Mouse (Mus musculus) kidney, adult 8-10 months (tissue): ENCODE results near the gene Tango2.

Experiments
- DNase-seq, 2 experiments: peaks; one replicate each; pipeline ENCODE4 v3.0.0; 2022

Gene Tango2

DNA sequence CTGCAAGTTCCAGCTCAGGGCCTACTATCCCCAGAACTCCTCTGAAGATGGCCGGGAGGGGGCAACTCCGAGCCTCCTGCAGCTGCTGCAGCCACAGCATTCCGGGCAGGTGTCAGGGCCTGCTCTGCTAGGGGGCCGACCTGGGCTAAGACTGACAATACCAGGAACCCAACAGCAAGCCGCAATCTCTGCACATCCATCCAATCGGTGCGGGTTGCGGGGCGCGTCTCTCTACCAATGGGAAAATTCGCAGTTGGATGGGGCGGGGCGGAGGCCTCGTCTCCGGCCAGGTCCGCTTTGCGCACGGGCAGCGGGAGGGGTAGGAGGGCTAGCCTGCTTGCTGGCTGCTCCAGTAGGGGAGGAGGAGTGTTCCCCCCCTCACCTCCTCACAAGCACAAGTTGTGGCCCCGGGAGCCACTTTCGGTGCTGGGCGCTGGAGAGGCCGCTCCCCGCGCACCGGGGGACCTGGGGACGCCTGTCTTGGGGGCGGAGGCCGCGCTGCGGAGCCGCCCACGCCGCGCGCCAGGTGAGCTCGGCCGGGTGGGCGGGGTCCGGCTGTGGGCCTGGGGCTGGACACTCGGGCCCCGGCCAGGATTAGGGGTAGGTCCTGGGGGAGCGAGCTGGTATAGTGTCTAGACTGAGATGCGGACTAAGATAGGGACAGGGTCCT is at the start of gene Tango2, which contains the start of gene Arvcf:
TSS of gene Tango2 (minus strand) at position 173 of the 670 bp plus-strand sequence.
TSS of gene Arvcf (plus strand) at position 252 of the 670 bp plus-strand sequence.
- DNase-seq: peak; percentile 96

DNA sequence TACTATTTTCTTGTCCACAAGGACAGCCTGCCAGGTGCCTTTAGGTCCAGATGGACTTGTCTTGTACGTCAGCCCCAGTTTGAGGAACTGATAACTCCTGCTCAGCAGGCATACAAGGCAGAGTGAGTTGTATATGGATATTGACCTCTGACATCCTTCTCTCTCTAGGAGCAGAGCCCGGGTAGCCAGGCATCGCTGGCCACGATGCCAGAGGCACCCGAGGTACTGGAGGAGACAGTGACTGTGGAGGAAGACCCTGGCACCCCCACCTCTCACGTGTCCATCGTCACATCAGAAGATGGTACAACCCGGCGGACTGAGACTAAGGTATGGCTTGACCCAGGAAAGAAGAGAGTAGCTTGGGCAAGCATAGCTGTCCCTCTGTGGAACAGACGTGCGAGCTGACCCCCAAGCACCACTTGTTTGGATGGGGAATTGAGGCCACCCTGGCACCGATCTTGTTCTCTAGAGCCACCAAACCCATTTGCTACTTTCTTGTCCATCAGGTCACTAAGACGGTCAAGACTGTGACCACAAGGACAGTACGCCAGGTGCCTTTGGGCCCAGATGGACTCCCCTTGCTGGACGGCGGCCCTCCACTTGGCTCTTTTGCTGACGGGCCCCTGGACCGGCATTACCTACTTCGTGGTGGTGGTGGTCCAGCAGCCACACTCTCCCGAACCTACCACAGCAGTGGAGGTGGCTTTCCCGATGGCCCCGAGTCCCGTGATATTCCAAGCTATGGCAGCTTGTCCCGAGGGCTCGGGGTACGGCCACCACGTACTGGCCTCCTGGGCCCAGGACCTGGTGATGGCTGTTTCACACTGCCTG is 49.1 kb upstream of the Tango2 start:
- DNase-seq: no peak

DNA sequence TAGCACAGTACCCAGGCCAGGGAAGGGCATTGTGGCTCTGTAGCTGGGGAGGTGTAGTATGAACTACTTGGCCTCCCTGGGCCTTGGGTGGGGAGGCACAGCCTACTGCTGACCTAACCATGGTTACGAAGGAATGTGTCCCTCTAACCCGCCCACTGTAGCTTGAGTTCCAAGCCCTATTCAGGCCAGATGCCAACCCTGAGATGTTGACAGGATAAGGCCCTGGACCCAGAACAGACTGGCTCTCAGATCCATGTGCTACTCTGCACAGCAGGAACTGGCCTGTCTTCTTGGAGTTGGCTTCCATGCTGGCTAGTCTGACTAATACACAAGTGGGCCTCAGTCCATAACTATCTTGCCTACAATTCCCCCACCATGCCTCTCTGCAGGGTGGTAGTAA is 48.3 kb upstream of the Tango2 start:
- DNase-seq: peak; percentile 71 to 85

DNA sequence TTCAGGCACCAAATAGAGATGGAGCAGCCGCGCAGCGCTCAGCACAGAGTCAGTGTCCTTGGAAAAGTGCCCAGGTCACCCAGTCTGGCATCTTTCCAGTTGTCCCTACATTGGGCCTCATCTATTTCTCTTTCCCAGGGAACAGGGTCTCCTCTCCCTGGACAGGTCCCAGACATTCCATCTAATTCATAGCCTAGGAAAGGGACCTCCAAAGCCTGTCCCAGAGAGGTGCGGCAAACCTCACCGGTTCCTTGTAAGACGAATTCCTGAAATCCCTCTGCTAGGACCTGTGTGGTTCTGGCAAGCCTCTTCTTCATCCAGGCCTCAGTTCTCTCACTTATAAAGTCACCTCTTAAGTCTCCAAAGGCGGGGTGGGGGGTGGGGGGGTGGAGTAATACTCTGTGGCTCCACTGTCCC is 47.7 kb upstream of the Tango2 start:
- peak in 1 of 2 experiments; percentile 49 for DNase-seq

DNA sequence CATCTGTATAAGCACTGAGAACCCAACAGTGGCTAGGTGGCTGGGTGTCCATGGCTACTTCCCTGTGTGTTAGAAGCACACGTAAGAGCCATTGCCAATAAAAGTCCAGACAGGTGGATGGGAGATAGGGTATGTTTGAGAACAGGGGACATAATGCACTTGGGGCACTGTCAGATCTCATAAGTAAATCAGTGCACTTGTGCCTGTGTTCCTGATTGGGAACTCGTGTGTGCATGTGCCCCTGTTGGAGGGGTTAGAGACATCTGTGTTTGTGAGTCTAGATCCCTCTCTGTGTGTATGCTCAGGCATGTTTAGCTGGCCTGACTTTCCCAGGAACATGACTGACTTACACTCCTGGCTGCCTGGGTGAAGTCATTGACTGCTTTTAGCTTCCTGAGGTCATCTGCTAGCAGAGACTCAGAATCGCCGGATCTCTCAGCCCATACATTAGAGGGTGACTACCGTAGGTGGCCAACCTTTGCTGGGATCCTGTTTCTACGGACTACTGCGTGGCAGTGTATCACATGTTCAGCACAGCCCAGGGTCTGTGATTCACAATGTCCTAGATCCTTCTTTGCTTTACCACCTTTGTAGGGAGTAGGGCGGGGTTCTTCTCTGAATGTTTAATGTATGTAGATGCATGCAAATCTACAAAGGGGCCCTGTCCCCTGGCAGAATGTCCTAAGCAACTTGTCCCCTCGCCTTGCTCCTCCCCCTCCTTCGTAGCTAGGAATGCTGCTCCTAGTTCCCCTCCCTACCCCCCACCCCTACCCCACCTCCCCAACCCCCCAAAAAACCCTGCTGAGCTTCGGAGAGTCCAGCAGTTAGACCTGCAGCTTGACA is 47.1 kb upstream of the Tango2 start:
- DNase-seq: no peak

DNA sequence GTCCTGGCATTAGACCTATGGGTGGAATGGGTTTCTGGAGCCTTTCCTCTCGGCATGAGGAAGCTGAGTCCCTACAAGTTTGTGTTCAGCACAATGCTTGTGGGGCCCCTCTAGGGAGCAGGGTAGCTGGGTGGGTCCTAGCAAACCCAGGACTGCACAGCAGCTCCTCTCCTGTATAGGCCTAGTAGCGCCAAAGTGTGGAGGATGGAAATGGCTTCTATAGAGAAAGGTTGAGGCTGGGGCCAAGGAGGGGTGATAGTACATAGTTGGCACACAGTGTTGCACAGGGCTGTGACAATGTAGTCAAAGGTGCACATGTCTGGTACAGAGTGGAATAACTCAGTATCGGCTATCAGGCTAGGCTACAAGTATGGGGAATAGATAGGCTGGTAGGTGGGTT is 46.2 kb upstream of the Tango2 start:
- no peak for DNase-seq

DNA sequence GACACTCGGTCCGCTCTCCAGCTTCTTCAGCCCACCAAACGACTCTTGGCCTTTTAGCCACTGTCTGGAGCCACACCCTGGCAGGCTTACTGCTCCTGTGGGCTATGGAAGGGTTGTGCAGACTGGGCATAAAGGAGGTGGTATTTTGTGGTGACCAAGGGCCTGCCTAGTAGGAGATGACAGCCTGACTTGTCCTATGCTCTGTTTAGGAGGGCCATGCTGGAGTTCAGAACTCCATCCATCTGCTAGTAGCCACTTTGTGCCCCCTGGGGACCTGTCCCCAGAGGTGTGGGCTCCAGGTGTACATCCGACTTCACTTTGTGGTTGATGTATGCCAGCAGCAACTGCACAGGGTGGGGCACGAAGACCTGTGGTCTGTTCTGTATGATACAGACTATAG is 45.7 kb upstream of the Tango2 start:
- no peak for DNase-seq

DNA sequence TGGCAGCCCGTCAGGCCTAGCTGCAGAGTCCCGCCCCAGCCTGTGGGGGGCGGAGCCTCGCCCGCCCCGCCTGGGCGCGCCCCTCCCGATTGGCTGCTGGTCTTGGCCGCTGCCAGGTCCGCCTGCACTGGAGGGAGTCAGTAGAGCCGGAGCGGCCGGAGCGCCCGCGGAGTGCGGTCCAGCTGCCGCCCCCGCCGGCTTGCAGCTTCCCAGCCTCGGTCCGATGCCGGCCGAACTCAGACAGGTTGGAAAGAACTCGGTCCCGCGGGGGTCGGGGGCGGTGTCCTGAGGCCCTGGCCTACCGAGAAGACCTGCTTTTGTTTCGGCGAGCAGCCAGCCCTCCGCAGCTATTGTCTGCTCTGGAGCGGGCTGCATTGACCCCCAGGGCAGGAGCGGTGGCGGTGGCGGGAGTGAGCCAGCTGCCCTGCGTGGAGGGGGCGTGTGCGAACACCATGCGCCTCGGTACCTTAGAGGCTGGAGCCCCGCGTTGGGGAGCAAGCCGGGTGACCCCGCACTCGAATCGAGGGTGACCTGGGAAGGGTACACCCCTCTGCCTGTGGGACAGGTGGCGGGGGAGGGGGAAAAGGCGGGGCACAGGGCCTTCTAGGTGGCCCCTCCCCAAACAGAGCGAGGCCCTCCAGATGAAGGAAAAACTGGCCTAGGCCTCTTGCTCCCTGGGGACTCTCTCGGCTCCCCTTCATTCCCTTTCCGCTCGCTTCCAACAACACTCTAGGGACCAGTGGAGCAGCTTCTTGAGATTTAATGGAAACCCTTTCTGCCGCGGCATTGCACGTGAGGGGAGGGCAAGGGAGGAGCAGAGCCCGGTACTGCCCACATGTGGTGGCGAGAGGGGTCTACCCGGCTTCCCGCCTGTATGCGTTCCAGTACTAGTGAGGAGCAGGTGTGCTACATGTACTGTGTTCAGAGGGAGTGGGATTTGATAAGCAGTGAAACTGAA is 44.8 kb upstream of the Tango2 start:
- peak; percentile 92 to 93 for DNase-seq

DNA sequence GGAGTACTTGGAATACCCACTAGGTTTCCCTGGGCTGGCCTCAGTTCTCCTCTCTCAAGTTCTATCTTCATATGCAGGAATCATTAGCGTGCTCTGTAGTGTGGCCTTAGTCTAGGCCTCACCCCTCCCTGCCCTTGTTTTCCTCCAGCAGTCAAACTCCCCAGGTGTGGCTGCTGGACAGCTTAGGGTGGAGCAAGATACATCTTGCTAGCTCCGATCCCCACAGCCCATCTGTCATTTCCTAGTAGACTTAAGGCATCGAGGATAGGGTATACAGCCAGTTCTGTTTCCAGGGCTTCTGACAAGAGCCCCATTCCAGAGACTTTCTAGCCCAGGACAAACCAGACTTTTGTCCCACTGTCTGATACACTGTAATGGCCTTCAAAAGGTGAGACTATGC is 43.8 kb upstream of the Tango2 start:
- no peak for DNase-seq

DNA sequence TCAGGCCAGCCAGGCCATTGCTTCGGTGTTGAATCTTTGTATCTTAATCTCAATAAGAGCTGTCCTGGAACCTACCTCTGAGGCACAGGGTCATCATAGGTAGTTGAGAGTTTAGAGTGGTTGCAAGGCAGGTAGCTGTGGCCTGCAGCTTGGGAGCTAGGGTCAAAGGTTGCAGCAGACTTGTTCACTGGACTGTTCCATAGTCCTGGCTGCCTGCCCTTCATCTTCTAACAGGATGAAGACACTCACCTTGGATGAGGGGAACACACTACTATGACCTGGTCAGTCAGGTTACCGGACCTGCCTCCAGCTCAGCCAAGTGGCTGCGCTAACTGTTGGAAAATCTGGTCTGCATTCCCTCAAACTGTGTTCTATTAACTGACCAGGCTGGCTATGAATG is 43.2 kb upstream of the Tango2 start:
- peak; percentile 80 to 81 for DNase-seq

DNA sequence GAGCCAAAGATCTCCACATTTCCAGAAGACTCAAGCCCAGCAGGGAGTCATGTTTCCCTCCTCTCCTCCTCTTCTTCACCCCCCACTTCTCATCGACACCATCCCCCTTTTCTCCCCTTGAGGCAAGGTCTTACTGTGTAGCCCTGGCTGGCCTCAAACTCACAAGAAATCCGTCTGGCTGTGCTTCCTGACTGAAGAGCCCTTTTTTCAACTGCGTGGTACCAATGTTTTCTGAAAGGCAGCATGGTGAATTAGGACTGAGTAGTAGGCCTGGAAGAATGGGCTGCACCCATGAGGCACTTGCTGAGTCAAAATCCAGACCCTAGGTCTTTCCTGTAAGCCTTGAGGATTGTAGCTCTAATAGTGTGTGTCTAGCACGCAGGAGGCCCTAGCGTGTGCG is 42.5 kb upstream of the Tango2 start:
- DNase-seq: no peak

DNA sequence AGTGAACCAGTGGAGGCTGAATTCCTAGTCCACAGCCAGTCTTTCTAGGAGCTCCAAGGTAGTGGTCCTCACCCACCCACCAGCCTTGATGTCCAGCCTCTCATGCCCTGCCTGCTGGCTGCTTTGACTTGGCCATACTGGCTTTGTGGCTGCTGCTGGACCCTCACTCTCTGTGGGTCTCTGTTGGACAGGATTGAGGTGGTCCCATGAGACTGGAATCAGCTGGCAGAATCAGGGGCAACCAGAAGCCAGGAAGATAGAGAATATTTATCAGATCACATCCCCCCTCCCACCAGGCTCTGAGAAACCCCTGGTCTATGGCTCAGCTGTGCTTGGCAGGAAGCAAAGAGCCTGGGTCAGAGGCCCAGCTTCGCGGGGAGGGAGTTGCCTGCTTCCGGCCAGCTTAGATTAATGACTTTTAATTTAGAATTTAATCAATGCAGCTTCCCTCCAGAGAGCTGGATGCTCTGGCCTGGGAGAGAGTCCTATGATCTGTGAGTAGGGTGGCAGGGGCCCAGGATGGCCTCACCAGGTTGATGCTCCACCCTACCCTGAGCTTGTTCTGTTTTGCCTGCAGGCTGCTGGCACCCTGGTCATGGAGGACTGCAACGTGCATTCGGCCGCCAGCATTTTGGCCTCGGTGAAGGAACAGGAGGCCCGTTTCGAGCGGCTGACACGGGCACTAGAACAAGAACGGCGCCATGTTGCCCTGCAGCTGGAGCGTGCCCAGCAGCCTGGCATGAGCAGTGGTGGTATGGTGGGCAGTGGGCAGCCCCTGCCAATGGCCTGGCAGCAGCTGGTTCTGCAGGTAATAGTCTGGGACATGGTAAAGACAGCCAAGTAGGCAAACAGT is 40.9 kb upstream of the Tango2 start:
- no peak for DNase-seq

DNA sequence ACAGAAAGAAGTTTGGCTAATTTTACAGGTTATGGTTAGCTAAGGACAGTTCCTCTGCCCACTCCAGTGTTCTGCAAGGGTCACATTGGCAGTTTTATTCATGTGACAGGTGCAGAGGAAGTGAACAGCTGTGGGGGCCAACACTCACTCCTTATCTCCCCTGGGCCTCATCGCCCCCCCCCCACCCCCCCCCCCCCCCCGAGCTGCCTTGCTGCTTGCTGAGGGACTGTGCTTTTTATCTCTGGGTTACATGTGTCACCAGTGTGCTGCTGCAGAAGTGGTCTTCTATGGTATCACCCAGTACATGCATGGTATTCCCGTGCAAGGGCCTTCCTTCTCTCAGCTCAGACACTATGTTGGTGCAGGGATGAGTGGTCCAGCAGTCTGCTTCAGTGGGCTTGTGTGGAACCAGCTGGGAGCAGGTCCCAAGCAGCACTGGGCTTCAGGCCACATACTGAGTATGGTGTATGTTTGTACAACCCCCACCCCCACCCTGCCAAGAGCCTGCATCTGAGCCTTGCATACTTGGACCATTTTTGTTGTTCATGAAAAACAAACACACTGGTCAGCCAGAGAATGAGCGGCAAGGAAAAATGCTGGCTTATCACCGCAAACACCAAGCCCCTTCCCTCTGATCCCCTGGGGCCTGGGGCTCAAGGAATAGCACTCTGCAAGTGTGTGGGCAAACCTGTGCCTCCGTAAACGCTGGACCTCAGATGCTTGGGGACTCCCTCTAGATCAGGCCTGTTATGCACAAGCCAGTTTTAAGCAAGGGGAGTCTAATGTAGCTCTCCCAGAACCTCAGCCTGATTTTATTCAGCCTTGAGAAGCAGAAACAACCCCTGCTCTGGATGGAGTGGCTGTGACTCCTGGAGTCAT is 40.0 kb upstream of the Tango2 start:
- DNase-seq: no peak

DNA sequence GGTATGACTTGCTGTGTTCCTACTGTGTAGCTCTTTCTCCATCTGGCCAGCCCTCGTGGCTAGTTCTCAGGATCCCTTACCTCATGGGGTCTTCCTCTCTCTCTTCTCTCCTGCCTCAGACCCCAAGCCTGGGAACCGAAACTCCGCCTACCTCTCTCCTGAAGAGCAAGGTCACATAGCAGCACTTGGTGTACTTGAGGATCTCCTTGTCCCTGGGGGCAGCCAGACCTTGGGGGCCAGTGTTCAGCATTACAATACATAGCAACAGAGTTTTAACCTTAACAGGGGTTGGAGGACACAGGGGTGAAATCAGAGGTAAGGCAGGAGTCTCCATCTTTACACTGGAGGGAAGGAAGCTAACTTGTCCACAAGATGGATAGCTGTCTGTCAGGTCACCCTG is 39.1 kb upstream of the Tango2 start:
- DNase-seq: no peak

DNA sequence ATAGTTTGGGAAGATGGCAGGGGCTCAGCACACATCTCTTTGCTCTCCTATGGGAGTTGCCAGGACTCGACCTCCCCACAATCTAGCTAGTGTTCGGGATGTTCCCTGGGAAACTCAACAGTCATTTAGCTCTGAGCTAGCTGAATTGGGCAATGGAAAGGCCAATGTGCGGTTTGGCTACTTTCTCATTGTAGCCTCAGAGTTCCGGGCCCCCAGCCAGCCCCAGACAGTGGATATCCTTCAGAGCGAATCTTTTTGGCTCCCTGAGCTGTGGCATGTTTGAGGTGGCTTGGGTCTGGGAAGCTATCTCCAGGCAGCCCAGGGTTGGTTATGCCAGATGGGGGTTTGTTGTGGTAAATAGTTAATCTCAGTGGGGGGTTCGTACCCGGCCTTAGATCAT is 38.5 kb upstream of the Tango2 start:
- DNase-seq: no peak

DNA sequence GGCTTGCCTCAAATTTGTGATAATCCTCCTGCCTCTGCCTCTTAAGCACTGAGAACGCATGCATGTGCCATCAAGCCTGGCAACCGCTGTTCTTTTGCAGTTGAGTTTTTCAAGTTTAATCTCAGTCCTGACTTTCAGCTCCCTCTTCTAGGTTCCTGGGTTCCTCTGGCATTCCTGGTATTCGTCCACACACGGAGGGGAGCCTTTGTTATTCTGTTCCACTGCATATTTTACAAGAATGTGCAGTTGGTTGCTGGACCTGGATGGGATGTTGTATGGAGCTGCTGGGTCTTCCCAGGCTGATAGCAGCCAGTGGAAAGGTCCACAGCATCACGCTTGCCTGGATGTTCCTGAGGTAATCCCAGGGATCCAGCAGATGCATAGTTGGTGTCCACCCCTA is 37.5 kb upstream of the Tango2 start:
- no peak for DNase-seq

DNA sequence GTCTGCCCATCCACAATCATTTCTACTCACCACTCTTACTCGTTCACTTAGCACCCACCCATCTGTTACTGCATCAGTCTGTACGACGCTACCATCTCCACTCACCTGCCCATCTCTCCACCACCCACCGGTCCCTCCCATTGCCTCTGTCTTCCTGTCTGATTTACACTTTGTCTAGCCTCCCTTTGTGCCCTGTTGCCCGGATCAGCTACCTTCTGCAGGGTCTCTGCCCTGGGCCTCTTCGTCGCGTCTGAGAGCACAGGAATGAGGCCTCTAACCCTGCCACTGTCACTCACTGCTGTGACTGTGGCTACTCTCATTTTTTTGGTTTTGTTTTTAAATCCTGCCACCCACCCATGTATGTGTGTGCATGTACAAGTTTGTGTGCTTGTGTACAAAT is 36.8 kb upstream of the Tango2 start:
- no peak for DNase-seq

DNA sequence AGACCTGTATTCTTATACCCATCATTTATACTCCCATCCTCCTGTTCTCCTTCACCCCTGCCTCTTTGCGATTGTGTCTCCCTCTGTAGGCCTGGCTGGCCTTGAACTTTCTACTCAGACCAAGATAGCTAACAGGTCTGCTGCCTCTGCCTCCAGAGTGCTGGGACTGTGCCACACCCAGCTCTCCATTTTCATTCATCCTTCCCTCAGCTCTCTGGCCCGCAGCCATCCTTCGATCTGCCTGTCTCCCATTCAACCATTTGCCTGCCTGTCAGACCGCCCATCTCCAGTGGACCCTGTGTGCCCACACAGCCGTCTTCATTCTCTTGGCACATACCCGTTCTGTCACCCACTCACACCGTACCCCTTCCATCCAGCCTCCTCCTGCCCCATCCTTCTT is 36.3 kb upstream of the Tango2 start:
- DNase-seq: no peak

DNA sequence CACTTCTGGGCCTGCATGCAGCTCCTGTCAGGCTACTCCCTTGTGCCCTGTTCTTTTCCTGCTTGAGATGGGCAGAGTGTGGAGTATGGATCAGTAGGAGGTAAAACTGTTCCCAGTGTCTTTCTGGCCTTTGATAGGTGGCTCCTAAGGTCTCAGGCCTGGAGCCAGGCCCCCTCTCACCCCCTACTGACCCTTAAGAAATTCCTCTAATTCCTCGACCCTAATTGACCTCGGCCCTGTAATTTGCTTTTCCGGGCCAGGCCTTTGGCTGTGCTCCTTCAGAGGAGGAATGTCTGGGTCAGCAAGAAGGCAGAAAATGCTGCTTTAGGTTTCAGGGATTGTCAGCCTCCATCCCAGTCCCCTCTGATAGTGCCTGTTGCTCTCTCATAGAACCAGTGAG is 35.9 kb upstream of the Tango2 start:
- DNase-seq: peak; percentile 68 to 81

DNA sequence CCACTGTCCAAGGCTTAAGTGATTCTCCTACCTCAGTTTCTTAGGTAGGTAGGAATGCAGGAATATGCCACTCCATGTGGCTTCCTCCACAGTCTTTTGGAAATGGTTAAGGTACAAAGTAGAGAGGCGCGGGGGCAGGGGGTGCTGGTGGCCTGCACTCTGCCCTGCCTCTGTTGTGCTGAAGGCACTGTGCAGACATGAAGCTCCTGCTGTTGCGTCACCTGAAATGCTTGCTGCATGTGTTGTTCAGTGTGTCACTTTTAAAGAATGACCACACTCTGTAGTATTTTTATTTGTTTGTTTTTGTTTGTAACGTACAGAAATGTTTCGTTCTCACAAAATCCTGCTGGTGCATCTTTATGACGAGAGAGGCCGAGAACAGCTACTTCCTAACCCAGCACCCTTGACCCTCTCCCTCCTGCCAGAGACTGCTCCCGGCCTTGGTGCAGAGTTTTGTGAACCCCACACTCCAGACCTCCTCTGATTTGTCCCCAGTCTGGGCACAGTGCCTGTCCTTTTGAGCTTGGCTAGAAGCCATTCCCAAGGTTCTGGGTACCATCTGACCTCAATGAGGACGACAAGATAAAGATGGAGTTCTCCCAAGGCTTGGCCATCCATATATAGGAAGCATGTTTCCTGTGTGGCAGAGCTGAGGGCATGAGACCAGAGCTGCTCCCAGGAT is 35.3 kb upstream of the Tango2 start:
- DNase-seq: peak in 1 of 2 experiments; percentile 50
